ENCODE assay signal across 15 mouse cellular contexts in the genomic region with DNA sequence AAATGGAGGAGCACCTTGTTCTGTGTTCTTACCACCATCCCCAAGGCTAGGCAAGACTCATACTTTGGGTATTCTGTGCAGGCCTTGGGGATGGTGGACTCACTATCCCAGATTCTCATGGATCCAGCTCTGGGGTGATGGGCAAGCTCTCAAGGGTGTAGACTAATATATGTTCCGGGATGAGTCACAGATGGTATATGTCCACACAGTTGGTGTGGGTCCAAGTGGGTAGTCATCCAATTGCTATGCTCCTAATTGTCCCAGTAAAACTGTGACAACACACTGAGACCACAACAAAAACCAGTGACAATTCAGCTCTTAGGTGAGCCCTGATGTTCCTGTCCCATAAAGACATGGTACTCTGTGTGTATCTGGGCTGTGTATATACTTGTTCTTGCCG. TPM values are rescaled to one million over a fixed set of nuclear protein-coding genes. Genes with fewer than 3 reads are reported as not detected.
"Had no signal": no experiment of that assay in that cellular context is flagged by ENCODE, and none has a peak within 500 bp of the region (broad histone marks: within the 10 kb centered on the region; RNA-seq: fewer than 3 reads in every experiment).

No protein-coding gene starts in this region.

- DNase-seq: kidney, postnatal 25 days; layer of hippocampus, adult 9-11 months; layer of hippocampus, postnatal 36 days; lung, embryonic 14.5 days; lung, postnatal 10 days; lung, postnatal 4 days; midbrain, embryonic 14.5 days; spleen, adult 18-20 months; thymus, adult 2 months; thymus, postnatal 25 days had no signal

- H3K4me3 ChIP-seq: limb, embryonic 15.5 days; liver, embryonic 12.5 days; midbrain, embryonic 10.5 days; neural tube, embryonic 12.5 days had no signal

- H3K27ac ChIP-seq: limb, embryonic 15.5 days; liver, embryonic 12.5 days; midbrain, embryonic 10.5 days; neural tube, embryonic 12.5 days had no signal

RNA-seq across cellular contexts. Expression of a gene that starts 14.0 kb away (rescaled TPM):
- total RNA-seq: monocyte, adult 5-6 weeks had no signal
